In the genomic region with DNA sequence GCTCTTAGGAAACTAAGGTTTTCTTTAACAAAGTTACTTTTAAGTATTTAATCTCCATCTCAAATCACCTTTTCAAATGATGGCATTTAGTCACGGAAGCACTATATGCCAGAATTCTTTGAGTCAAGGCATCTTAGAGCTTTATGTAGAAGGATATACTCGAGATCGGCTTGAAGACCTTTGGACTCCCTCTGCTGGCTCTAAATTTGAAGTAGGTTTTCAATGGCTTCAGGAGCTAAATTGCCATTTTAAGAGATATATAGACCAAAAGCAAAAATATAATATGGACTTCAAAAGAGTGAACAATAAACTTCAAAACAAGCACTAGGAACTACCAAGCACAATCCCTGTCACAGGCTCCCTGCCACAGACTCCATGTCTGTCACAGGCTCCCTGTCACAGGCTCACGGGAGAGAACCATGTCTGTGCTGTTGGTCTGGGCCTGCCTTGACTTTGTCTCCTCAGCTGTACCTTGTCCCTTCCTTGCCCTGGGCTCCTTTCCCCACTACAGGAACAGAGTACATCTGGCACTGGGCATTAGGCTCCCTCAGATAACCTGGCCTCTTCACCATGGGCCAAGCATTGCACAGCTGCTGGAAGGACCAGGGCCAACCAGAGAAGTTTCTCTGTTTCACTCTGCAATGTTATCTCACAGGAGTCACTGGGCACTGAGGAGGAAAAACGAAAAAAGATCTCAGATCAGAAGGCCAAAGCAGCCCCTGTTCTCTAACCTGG, we compare ENCODE assay signal across 9 mouse cellular contexts. TPM values are rescaled to one million over a fixed set of nuclear protein-coding genes. Genes with fewer than 3 reads are reported as not detected.
DNase-seq lines count a peak whose midpoint lies in the region; ATAC-seq and TF ChIP-seq lines count a peak whose summit lies in the region.
"Had no signal": no experiment of that assay in that cellular context is flagged by ENCODE, and none has a peak within 500 bp of the region (broad histone marks: within the 10 kb centered on the region; RNA-seq: fewer than 3 reads in every experiment).

No protein-coding gene starts in this region.

- H3K9ac ChIP-seq in heart, adult 2 months (ENCODE audit: low read depth, low read length) = peak overlapping the region; percentile 9; the same call in 1 of the 2 replicates
- H3K9ac ChIP-seq in stomach, postnatal 0 days (ENCODE audit: low read length) = no peak overlapping the region
- H3K9ac ChIP-seq: neural tube, embryonic 13.5 days had no signal

- no peak overlapping the region for H3K4me2 ChIP-seq in stomach, postnatal 0 days (replicated peaks; ENCODE audit: low read depth)
- H3K4me2 ChIP-seq: neural tube, embryonic 13.5 days had no signal

- peak in 1 of 2 experiments; percentile 50 for DNase-seq in heart, adult 2 months
- no peak for DNase-seq in heart, adult 9 months (ENCODE audit: low spot score in 2 of 2)
- peak; percentile 48 to 85 for DNase-seq in kidney, postnatal 25 days
- DNase-seq in stomach, postnatal 0 days (ENCODE audit: low spot score) = no peak
- no peak for DNase-seq in layer of hippocampus, adult 18-20 months (ENCODE audit: low spot score in 2 of 2)
- DNase-seq: lung, postnatal 14 days had no signal

- H3K9me3 ChIP-seq in megakaryocyte, embryonic 14.5 days = 0 out of 2 replicates have a peak, but pooled peaks cover 2% of the 10 kb centered on the region
- no peaks in the 10 kb centered on the region for H3K9me3 ChIP-seq in stomach, postnatal 0 days (ENCODE audit: control insufficient read depth, low read length)
- H3K9me3 ChIP-seq: neural tube, embryonic 13.5 days had no signal

- TF ChIP-seq EP300 in heart, adult 2 months (IDR thresholded peaks at IDR 0.05; ENCODE audit: insufficient read depth, low read depth, low read length) = no peak
- TF ChIP-seq EP300 in stomach, postnatal 0 days (optimal IDR thresholded peaks at IDR 0.05) = no peak

- no peak overlapping the region for H3K4me3 ChIP-seq in heart, adult 2 months
- peak overlapping the region; percentile 33 for H3K4me3 ChIP-seq in megakaryocyte, embryonic 14.5 days (replicated peaks)
- H3K4me3 ChIP-seq in stomach, postnatal 0 days (ENCODE audit: low read depth, low read length) = no peak overlapping the region
- H3K4me3 ChIP-seq: neural tube, embryonic 13.5 days had no signal

- no peak for TF ChIP-seq POLR2A in heart, adult 2 months (IDR thresholded peaks at IDR 0.05; ENCODE audit: insufficient read depth, low read depth, low read length)

- no peak for ATAC-seq in megakaryocyte, adult 5-6 weeks (ENCODE audit: poor library complexity, severe bottlenecking)
- ATAC-seq in stomach, postnatal 0 days (ENCODE audit: low FRiP score, low TSS enrichment) = no peak

- H3K36me3 ChIP-seq in heart, adult 2 months (ENCODE audit: control insufficient read depth, insufficient read depth, low read length) = peaks cover 55% of the 10 kb centered on the region
- peaks cover 96% of the 10 kb centered on the region for H3K36me3 ChIP-seq in megakaryocyte, embryonic 14.5 days (replicated peaks; ENCODE audit: low read length)
- peaks cover 21% of the 10 kb centered on the region for H3K36me3 ChIP-seq in stomach, postnatal 0 days (ENCODE audit: control insufficient read depth, insufficient read depth, low read length)

- H3K27ac ChIP-seq in heart, adult 2 months = peak overlapping the region; percentile 38
- no peak overlapping the region for H3K27ac ChIP-seq in stomach, postnatal 0 days (replicated peaks)
- H3K27ac ChIP-seq: neural tube, embryonic 13.5 days had no signal

- 57% methylated on average over 5 of the region's 5 CpGs for WGBS in heart, adult 2 months
- 70% methylated on average over 5 of the region's 5 CpGs for WGBS in stomach, postnatal 0 days

- H3K79me2 ChIP-seq in heart, adult 2 months (replicated peaks; ENCODE audit: control insufficient read depth, insufficient read depth, low read length) = peaks cover 16% of the 10 kb centered on the region

- H3K27me3 ChIP-seq in heart, adult 2 months (ENCODE audit: control insufficient read depth, insufficient read depth, low read length) = no peaks in the 10 kb centered on the region
- no peaks in the 10 kb centered on the region for H3K27me3 ChIP-seq in megakaryocyte, embryonic 14.5 days (replicated peaks)
- no peaks in the 10 kb centered on the region for H3K27me3 ChIP-seq in stomach, postnatal 0 days (ENCODE audit: control insufficient read depth, insufficient read depth, low read length)

- TF ChIP-seq CTCF in heart, adult 2 months (IDR thresholded peaks at IDR 0.05) = peak; percentile 49
- TF ChIP-seq CTCF in stomach, postnatal 0 days (IDR thresholded peaks at IDR 0.05; ENCODE audit: low read depth) = peak; percentile 51

- intact Hi-C loops in heart, adult 2 months (cut with DNase I) = loop anchor here (2.0 kb wide), 1 partner anchor 17 kb away; no protein-coding TSS in a partner anchor

- peaks cover 26% of the 10 kb centered on the region for H3K4me1 ChIP-seq in heart, adult 2 months (ENCODE audit: control insufficient read depth, insufficient read depth, low read length)
- peaks cover 84% of the 10 kb centered on the region for H3K4me1 ChIP-seq in megakaryocyte, embryonic 14.5 days
- peaks cover 7% of the 10 kb centered on the region; the same call in 1 of the 2 replicates for H3K4me1 ChIP-seq in stomach, postnatal 0 days (replicated peaks; ENCODE audit: control insufficient read depth, insufficient read depth)

RNA-seq across cellular contexts. Expression of a gene that starts 8.6 kb away (rescaled TPM):
- 10 to 100 TPM; 72.5 to 89.5 TPM for total RNA-seq in heart, adult 2 months (2021)
- polyA plus RNA-seq in heart, adult 2 months (2012; rRNA removed) = 26.7 and 32.7 TPM in 2 replicates
- 14.8 and 55.2 TPM in 2 replicates for polyA plus RNA-seq in megakaryocyte, embryonic 14.5 days (2012; ENCODE audit: insufficient read depth, low replicate concordance)
- 25.3 and 25.7 TPM in 2 replicates for total RNA-seq in megakaryocyte, adult 5-6 weeks (2015)
- 24.9 and 27.4 TPM in 2 replicates for total RNA-seq in megakaryocyte, adult 5-6 weeks (2017)
- polyA plus RNA-seq in stomach, postnatal 0 days (2015; fragmentation: Nextera tagmentation; extraction: Ambion mirVana) = 7.6 and 8.0 TPM in 2 replicates
- 10 to 100 TPM; 51.2 to 55.5 TPM for total RNA-seq in layer of hippocampus, adult 18-20 months (2021)

Comparison
In these comparisons a context has a peak if more than half of its experiments do, and no peak if none do; other contexts are left out.
1. DNase-seq: peak in kidney, postnatal 25 days (2 of 2); none in heart, adult 9 months (0 of 2), stomach, postnatal 0 days (single experiment) and layer of hippocampus, adult 18-20 months (0 of 2).